Mouse (Mus musculus): ENCODE measurements around the gene Zdhhc18.

- TF ChIP-seq CTCF (conservative IDR thresholded peaks at IDR 0.05; ENCODE audit: insufficient read depth, insufficient read length, low read depth, low read length) (no peak), POLR2A (IDR thresholded peaks at IDR 0.05; ENCODE audit: low read depth, low read length) (no peak)
Observed at GRCm38 (mm10) chr4:133595538-133595937, 54.4 kb downstream of the Zdhhc18 start.

Data from kidney, adult 2 months (tissue).